Mouse (Mus musculus) liver, embryonic 11.5 days (tissue): ENCODE results near the gene Rarg. TPM values are rescaled to one million over a fixed set of nuclear protein-coding genes. Genes with fewer than 3 reads are reported as not detected.
A peak's percentile ranks its signal among the peaks of the same experiment; 100 is the strongest.

Experiments used
- ATAC-seq: fragments of 200-750 bp; cut with Nextera tagmentation; replicated peaks from 2 replicates; pipeline ENCODE4 v1.8.0; 2017; ENCODE audit warnings: moderate number of reproducible peaks, mild to moderate bottlenecking, moderate TSS enrichment, moderate library complexity; ENCODE audit not compliant: low FRiP score
- DNase-seq: peaks from one replicate; pipeline ENCODE4 v3.0.0-alpha.2; 2017; ENCODE audit warnings: low spot score
- H3K27ac ChIP-seq: fragments of 300-500 bp; sonication (generic); 2 replicates; pipeline ENCODE4 v1.5.1; 2014; ENCODE audit warnings: mild to moderate bottlenecking, low read depth, low read length, control low read depth
- H3K27me3 ChIP-seq: fragments of 300-500 bp; sonication (generic); replicated peaks from 2 replicates; pipeline ENCODE4 v1.6.1; 2014; ENCODE audit warnings: low read length, mixed read lengths; ENCODE audit not compliant: control insufficient read depth, insufficient read depth
- H3K36me3 ChIP-seq: fragments of 300-500 bp; sonication (generic); 2 replicates; pipeline ENCODE4 v1.6.1; 2014; ENCODE audit warnings: mild to moderate bottlenecking, low read length, moderate library complexity, mixed read lengths; ENCODE audit not compliant: control insufficient read depth, insufficient read depth
- H3K4me1 ChIP-seq: fragments of 300-500 bp; sonication (generic); replicated peaks from 2 replicates; pipeline ENCODE4 v1.6.1; 2014; ENCODE audit warnings: low read length, mixed read lengths; ENCODE audit not compliant: control insufficient read depth, insufficient read depth
- H3K4me2 ChIP-seq: fragments of 300-500 bp; sonication (generic); 2 replicates; pipeline ENCODE4 v1.6.1; 2014; ENCODE audit warnings: mild to moderate bottlenecking, control low read depth, moderate library complexity
- H3K4me3 ChIP-seq: fragments of 300-500 bp; sonication (generic); 2 replicates; pipeline ENCODE4 v1.5.1; 2014; ENCODE audit warnings: low read depth, low read length, control low read depth
- H3K9ac ChIP-seq: fragments of 300-500 bp; sonication (generic); 2 replicates; pipeline ENCODE4 v1.6.1; 2014; ENCODE audit warnings: low read depth, low read length, control low read depth
- H3K9me3 ChIP-seq: fragments of 300-500 bp; sonication (generic); 2 replicates; pipeline ENCODE4 v1.6.1; 2016; ENCODE audit warnings: low read length, inconsistent platforms, mixed read lengths; ENCODE audit not compliant: control insufficient read depth
- WGBS: fragments of 180-500 bp; shearing (Covaris S2); extraction: QIAGEN DNeasy Blood & Tissue Kit; methylation state at CpG from one replicate; pipeline ENCODE4 v1.1.7; 2014; 5-methylcytosine and 5-hydroxymethylcytosine counted together
- polyA plus RNA-seq: library from polyadenylated mRNA; unstranded; fragments of >200 nt; fragmentation: Nextera tagmentation; extraction: Ambion mirVana; gene quantifications from 2 replicates; pipeline ENCODE4 v1.2.1, GENCODE M21; 2014

Rarg gene
- polyA plus RNA-seq, 1 experiment from 2014 or later, result 11.5 TPM

DNA sequence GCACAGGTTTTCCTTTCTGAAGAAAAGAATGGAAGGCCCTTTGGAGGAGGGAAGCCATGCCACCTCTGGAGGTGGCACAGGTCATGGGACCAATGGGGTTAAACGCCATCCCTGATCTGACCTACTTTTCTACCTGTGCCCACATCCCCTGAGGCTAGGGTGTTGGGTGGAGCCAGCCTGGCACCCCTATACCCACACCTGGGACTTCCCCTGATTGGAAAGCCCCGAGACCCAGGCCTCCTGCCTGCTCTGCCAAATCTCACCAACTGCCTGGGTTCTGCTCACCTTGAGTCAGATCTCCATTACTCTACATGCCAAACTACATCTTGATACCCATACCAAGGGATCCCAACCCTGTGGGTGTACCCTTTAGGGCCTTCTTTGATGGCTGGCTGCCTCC, 5.7 kb upstream of the Rarg start:
- Histone ChIP-seq H3K9ac (no peak overlapping the region), H3K27me3 (peaks cover 46% of the 10 kb centered on the region), H3K4me1 (peaks cover 8% of the 10 kb centered on the region), H3K4me3 (no peak overlapping the region), H3K9me3 (no peaks in the 10 kb centered on the region), H3K4me2 (no peak overlapping the region), H3K27ac (no peak overlapping the region), H3K36me3 (no peaks in the 10 kb centered on the region)
- ATAC-seq, result no peak
- WGBS, result 77% methylated on average over 2 of the region's 2 CpGs
- no peak for DNase-seq

DNA sequence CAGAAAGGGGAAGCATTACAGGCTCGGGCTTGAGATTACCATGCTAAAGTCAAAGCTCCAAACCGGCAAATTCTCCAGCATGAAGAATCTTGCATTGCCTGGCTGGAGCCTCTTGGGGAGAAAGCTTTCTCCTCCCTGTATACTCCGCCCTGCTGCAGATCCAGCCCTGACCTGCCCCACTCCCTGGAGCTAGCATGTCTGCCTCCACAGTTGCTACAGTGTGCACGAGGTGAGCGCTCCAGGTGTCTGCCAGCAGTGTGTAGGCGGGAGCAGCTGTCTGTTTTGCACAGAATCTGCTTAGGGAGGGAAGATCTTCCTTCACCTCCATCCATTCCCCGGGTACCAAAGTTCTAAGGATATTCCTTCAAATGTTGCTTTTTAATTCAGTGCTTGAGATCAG, 5.3 kb upstream of the Rarg start:
- DNase-seq, result no peak
- Histone ChIP-seq H3K27me3 (peaks cover 51% of the 10 kb centered on the region), H3K27ac (no peak overlapping the region), H3K9ac (no peak overlapping the region), H3K36me3 (no peaks in the 10 kb centered on the region), H3K4me1 (peaks cover 13% of the 10 kb centered on the region), H3K4me2 (no peak overlapping the region), H3K4me3 (no peak overlapping the region), H3K9me3 (no peaks in the 10 kb centered on the region)
- ATAC-seq, result no peak
- 47% methylated on average over 7 of the region's 7 CpGs for WGBS

DNA sequence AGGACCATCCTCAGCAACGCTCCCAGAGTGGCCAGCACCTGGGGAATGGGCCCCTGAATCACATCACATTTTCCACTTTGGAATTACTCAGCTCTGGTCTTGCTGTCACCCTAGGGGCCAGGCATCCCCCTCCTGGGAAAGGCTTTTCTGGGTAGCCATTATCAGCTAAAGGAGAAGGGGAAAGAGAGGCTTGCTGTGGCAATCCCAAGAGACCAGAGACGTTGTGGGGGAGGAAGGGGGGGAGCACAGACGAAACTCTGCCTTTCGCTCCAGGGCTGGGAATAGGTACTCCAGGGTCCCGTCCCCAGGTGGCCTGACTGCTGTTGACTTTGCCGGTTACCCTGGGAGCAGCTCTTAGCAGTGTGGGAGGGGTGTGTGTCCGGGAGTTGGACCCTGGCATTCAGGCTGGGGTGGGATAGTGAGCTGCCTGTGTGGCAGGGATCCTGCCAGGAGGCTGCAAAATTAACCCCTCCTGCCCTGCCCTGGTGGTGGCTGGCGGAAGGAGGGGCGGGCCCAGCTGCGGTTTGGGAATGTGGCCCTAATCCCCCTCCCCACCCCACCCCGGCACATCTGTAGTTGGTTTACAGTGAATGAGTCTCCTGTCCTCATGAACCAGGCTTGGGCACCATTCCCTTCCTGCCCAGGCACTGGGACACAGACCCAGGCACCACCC, 1.4 kb upstream of the Rarg start:
- no peak overlapping the region for H3K27ac ChIP-seq
- H3K9me3 ChIP-seq, result no peaks in the 10 kb centered on the region
- peak overlapping the region; percentile 28 for H3K4me2 ChIP-seq
- H3K36me3 ChIP-seq, result no peaks in the 10 kb centered on the region
- ATAC-seq (no peak), DNase-seq (no peak)
- peaks cover 82% of the 10 kb centered on the region for H3K27me3 ChIP-seq
- no peak overlapping the region for H3K9ac ChIP-seq
- H3K4me1 ChIP-seq, result peaks cover 19% of the 10 kb centered on the region
- H3K4me3 ChIP-seq, result no peak overlapping the region
- 29% methylated on average over 11 of the region's 11 CpGs for WGBS

GRCm38 (mm10) chr15:102258076-102258470, 756 bp upstream of the Rarg start:
- Histone ChIP-seq H3K36me3 (no peaks in the 10 kb centered on the region), H3K27ac (0 out of 2 replicates have a peak overlapping the region, but pooled peaks have one; percentile 19), H3K4me2 (peak overlapping the region; percentile 89), H3K9ac (no peak overlapping the region), H3K27me3 (peaks cover 80% of the 10 kb centered on the region), H3K4me1 (peaks cover 19% of the 10 kb centered on the region), H3K4me3 (peak overlapping the region; percentile 59; the same call in 1 of the 2 replicates), H3K9me3 (no peaks in the 10 kb centered on the region)
- WGBS, result 11% methylated on average over 12 of the region's 12 CpGs
- no peak for DNase-seq
- ATAC-seq, result no peak

- Histone ChIP-seq H3K27ac (no peak overlapping the region), H3K4me3 (peak overlapping the region; percentile 59), H3K36me3 (no peaks in the 10 kb centered on the region), H3K9me3 (no peaks in the 10 kb centered on the region), H3K4me1 (peaks cover 19% of the 10 kb centered on the region), H3K9ac (peak overlapping the region; percentile 40; the same call in 1 of the 2 replicates), H3K4me2 (peak overlapping the region; percentile 89), H3K27me3 (peaks cover 81% of the 10 kb centered on the region)
- no peak for DNase-seq
- ATAC-seq, result no peak
- 8% methylated on average over 22 of the region's 22 CpGs for WGBS
Observed at GRCm38 (mm10) chr15:102256431-102257201, 701 bp downstream of the Rarg start.

- Histone ChIP-seq H3K9me3 (no peaks in the 10 kb centered on the region), H3K27ac (no peak overlapping the region), H3K36me3 (no peaks in the 10 kb centered on the region), H3K4me3 (no peak overlapping the region), H3K4me1 (peaks cover 19% of the 10 kb centered on the region), H3K4me2 (no peak overlapping the region), H3K27me3 (peaks cover 85% of the 10 kb centered on the region), H3K9ac (no peak overlapping the region)
- no peak for ATAC-seq
- no peak for DNase-seq
- WGBS, result 47% methylated on average over 14 of the region's 14 CpGs
Observed at GRCm38 (mm10) chr15:102255547-102256255, 1.6 kb downstream of the Rarg start.

DNA sequence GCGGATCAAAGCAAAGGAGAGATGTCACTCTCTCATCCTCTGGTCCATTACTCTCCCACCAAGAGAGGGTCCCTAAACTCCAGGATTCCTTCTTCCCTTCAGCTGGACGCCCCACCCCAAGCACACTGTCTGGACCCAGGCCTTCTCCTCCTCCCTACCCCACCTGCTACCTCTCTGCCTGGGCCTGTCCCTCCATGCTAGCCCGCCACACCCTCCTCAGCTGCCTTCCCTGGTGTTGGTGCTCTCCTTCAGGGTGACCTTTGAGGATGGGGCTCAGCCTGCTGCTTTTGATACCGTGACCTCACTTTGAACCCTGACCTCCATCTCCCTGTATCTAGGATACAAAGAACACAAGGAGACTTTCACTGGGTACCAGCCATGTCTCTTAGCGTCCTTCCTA, 6.8 kb downstream of the Rarg start:
- Histone ChIP-seq H3K36me3 (no peaks in the 10 kb centered on the region), H3K9me3 (no peaks in the 10 kb centered on the region), H3K27me3 (peaks cover 87% of the 10 kb centered on the region), H3K4me2 (no peak overlapping the region), H3K27ac (no peak overlapping the region), H3K9ac (no peak overlapping the region), H3K4me3 (no peak overlapping the region), H3K4me1 (peaks cover 18% of the 10 kb centered on the region)
- 69% methylated on average over 5 of the region's 5 CpGs for WGBS
- DNase-seq (no peak), ATAC-seq (no peak)

DNA sequence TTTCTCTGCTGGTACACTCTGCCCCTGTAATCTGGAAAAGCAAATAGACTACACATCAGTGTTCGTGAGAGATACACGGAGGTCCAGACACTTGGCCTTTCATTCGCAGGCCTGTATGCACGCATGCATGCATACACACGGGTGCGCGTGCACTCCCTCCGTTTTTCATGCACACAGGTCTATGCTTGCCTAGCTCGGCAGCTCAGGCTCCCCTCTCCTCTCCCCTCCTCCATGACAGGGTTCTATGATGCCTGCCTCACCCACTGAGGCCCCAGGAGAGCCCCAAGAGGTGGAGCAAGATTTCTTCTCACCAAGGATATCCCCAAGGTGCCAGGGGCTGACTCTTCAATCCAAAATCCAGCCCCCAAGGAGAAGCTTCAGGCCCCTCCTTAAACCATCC, 7.3 kb downstream of the Rarg start:
- Histone ChIP-seq H3K4me3 (no peak overlapping the region), H3K4me2 (peak overlapping the region; percentile 44; the same call in 1 of the 2 replicates), H3K9ac (0 out of 2 replicates have a peak overlapping the region, but pooled peaks have one; percentile 12), H3K36me3 (no peaks in the 10 kb centered on the region), H3K27me3 (peaks cover 87% of the 10 kb centered on the region), H3K9me3 (no peaks in the 10 kb centered on the region), H3K4me1 (peaks cover 23% of the 10 kb centered on the region), H3K27ac (peak overlapping the region; percentile 2; the same call in 1 of the 2 replicates)
- WGBS, result 48% methylated on average over 9 of the region's 9 CpGs
- DNase-seq, result no peak
- no peak for ATAC-seq
